Mouse (Mus musculus) olfactory bulb, adult 2 months (tissue): ENCODE results near the gene Pkn2. TPM values are rescaled to one million over a fixed set of nuclear protein-coding genes. Genes with fewer than 3 reads are reported as not detected.

Experiments
- H3K27ac ChIP-seq: fragments of 200-500 bp; 2 replicates; pipeline ENCODE4 v1.5.1; 2012; ENCODE audit warnings: low read depth, low read length; ENCODE audit not compliant: insufficient read depth
- H3K4me1 ChIP-seq: fragments of 200-500 bp; 2 replicates; pipeline ENCODE4 v1.6.1; 2012; ENCODE audit warnings: low read length; ENCODE audit not compliant: control insufficient read depth, insufficient read depth
- H3K4me3 ChIP-seq: fragments of 200-500 bp; 2 replicates; pipeline ENCODE4 v1.5.1; 2012; ENCODE audit warnings: mild to moderate bottlenecking, low read depth, low read length, moderate library complexity; ENCODE audit not compliant: insufficient read depth
- CTCF ChIP-seq: fragments of 200-500 bp; IDR thresholded peaks from 2 replicates; pipeline ENCODE4 v1.5.1; 2012; ENCODE audit warnings: low read depth, mild to moderate bottlenecking, low read length, moderate library complexity; ENCODE audit not compliant: insufficient read depth
- POLR2A ChIP-seq: fragments of 200-500 bp; IDR thresholded peaks from 2 replicates; pipeline ENCODE4 v1.6.1; 2012; ENCODE audit warnings: mild to moderate bottlenecking, low read depth, low read length, moderate library complexity; ENCODE audit not compliant: insufficient read depth
- WGBS: fragments of 180-500 bp; shearing (Covaris S2); methylation state at CpG from one replicate; pipeline ENCODE4 v1.1.7; 2018; 5-methylcytosine and 5-hydroxymethylcytosine counted together
- polyA plus RNA-seq: library from polyadenylated mRNA; stranded (reverse); fragments of >200 nt; gene quantifications from 2 replicates; pipeline ENCODE4 v1.2.4, GENCODE M21; 2012; ENCODE audit warnings: low replicate concordance; ENCODE audit not compliant: missing spikeins, insufficient read depth, insufficient read length

Pkn2 gene
- polyA plus RNA-seq, 1 experiment: not detected

DNA sequence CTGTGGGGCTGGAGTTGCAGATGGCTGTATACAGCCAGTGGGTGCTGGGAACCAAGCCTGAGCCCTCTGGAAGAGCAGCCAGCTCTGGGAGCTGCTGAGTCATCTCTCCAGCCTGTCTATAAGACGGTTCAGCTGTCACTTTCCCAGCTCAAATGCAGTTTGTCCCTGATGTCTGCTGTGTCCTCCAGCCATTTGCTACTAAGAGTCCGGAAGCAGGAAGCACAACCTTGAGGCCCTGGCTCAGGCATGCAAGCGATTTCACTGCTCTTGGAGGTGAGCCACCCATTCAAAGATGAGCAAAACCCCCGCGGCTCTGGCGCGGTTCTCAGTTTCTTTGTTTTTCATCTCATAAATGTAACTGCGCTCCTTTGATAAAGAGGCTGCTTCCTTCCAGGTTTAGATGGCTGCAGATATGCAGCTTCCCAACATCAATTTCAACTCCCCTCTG lies 17.2 kb upstream of the Pkn2 start:
- WGBS: 73% methylated on average over 8 of the region's 8 CpGs
- 0 out of 2 replicates have a peak, but pooled peaks cover 2% of the 10 kb centered on the region for H3K4me1 ChIP-seq
- TF ChIP-seq POLR2A (no peak), CTCF (no peak)
- H3K4me3 ChIP-seq: no peak overlapping the region
- H3K27ac ChIP-seq: no peak overlapping the region

DNA sequence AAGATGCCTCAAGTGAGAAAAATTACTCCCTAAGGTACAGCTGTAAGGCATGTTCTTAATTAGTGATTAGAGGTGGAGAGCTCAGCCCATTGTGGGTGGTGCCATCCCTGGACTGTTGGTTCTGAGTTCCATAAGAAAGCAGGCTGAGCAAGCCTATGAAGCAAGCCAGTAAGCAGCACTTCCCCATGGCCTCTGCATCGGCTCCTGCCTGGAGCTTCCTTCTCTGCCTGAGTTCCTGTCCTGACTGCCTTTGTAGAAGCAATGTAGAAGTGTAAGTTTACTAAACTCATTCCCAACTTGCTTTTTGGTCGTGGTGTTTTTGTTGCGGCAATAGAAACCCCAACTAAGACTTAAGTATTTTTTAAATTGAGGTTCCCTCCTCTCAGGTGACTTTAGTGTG lies 8.6 kb upstream of the Pkn2 start:
- Histone ChIP-seq H3K4me1 (no peaks in the 10 kb centered on the region), H3K4me3 (no peak overlapping the region), H3K27ac (no peak overlapping the region)
- WGBS: 85% methylated on average over 3 of the region's 3 CpGs
- TF ChIP-seq CTCF: no peak
- TF ChIP-seq POLR2A: no peak

- WGBS: 81% methylated on average over 3 of the region's 3 CpGs
- no peak overlapping the region for H3K27ac ChIP-seq
- TF ChIP-seq POLR2A (no peak), CTCF (no peak)
- H3K4me3 ChIP-seq: no peak overlapping the region
- no peaks in the 10 kb centered on the region for H3K4me1 ChIP-seq
Observed at GRCm38 (mm10) chr3:142886963-142887362, 5.2 kb upstream of the Pkn2 start.

GRCm38 (mm10) chr3:142884594-142884993 lies 2.8 kb upstream of the Pkn2 start:
- Histone ChIP-seq H3K4me3 (no peak overlapping the region), H3K4me1 (no peaks in the 10 kb centered on the region), H3K27ac (no peak overlapping the region)
- TF ChIP-seq POLR2A (no peak), CTCF (no peak)

GRCm38 (mm10) chr3:142881589-142881871 lies 274 bp downstream of the Pkn2 start:
- Histone ChIP-seq H3K4me1 (no peaks in the 10 kb centered on the region), H3K27ac (peak overlapping the region; percentile 53; the same call in 1 of the 2 replicates), H3K4me3 (peak overlapping the region; percentile 97)
- TF ChIP-seq CTCF: no peak
- TF ChIP-seq POLR2A: no peak
- WGBS: under 1% methylated on average over 31 of the region's 40 CpGs

DNA sequence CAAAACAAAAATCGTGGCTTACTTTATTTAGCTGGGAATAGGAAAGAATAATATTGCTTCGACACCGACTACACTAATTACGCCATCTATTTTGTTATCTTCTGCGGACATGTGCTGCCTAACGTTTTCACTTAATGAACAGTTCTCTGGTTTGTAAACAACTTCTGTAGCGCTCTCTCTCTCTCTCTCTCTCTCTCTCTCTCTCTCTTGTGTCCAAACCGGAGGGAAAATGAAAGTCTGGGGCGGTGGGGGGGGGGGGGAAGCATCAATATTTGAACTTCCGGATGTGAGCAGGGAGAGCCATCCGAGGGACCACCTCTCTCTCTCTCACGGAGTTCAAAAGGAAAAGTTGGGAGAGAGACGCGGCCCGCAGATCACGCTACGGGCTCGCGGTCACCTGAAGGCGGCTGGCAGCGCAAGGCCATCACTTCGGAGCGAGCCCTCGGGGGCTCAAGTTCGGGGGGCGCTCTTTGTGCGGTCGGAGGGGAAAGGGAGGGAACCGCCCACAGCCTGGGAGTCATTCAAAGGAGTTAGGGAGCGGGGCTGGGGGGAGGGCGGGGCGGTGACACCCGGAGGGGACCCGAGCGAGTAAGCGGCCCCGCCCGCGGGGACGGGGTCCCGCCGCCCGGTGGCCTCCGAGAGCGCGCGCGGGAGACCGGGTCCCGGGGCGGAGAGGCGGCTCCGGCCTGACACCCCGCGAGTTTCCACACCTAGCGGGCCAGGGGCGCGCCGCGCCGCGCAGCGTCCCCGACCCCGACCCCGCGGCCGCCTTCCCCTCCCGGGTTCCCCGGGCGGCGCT lies 815 bp downstream of the Pkn2 start:
- 0 out of 2 replicates have a peak overlapping the region, but pooled peaks have one; percentile 53 for H3K27ac ChIP-seq
- TF ChIP-seq CTCF: no peak
- WGBS: under 1% methylated on average over 69 of the region's 72 CpGs
- no peaks in the 10 kb centered on the region for H3K4me1 ChIP-seq
- H3K4me3 ChIP-seq: peak overlapping the region; percentile 97

- TF ChIP-seq CTCF (no peak), POLR2A (no peak)
- Histone ChIP-seq H3K27ac (no peak overlapping the region), H3K4me1 (no peaks in the 10 kb centered on the region), H3K4me3 (no peak overlapping the region)
- WGBS: 84% methylated on average over 2 of the region's 2 CpGs
Observed at GRCm38 (mm10) chr3:142863236-142863635, 18.6 kb downstream of the Pkn2 start.

- H3K4me1 ChIP-seq: no peaks in the 10 kb centered on the region
- no peak for TF ChIP-seq CTCF
- TF ChIP-seq POLR2A: no peak
- 46% methylated on average over 3 of the region's 3 CpGs for WGBS
- H3K4me3 ChIP-seq: no peak overlapping the region
- H3K27ac ChIP-seq: no peak overlapping the region
Observed at GRCm38 (mm10) chr3:142856832-142857231, 25.0 kb downstream of the Pkn2 start.

GRCm38 (mm10) chr3:142855961-142856472 lies 25.8 kb downstream of the Pkn2 start:
- H3K4me1 ChIP-seq: no peaks in the 10 kb centered on the region
- no peak overlapping the region for H3K27ac ChIP-seq
- TF ChIP-seq POLR2A (no peak), CTCF (no peak)
- no peak overlapping the region for H3K4me3 ChIP-seq
- 81% methylated on average over 4 of the region's 4 CpGs for WGBS

DNA sequence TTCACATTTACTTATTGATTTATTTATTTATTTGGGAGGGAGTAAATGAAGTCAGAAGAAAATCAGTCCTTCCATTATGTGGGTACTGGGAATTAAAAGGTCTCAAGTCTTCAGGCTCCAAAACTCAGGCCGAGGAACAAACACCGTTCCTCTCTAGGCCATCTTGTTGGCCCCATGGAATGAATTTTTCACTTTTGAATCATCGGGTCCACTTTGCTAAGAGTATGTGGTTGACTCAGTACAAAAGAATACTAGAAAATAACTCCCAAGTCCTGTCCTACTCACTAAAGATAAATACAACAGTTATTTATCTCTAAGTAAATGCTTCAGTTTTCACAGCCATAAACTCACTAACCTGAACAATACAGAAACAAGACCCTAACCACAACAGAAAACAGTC lies 28.9 kb downstream of the Pkn2 start:
- Histone ChIP-seq H3K27ac (no peak overlapping the region), H3K4me1 (no peaks in the 10 kb centered on the region), H3K4me3 (no peak overlapping the region)
- TF ChIP-seq CTCF: no peak
- TF ChIP-seq POLR2A: no peak
- WGBS: 95% methylated on average over 3 of the region's 3 CpGs
